Mouse (Mus musculus) cerebellum, adult 2 months (tissue): ENCODE measurements around the gene Acvr2b. TPM values are rescaled to one million over a fixed set of nuclear protein-coding genes. Genes with fewer than 3 reads are reported as not detected.
"Not testable (repeated sequence)": the region's sequence is repeated elsewhere in the genome, so short reads cannot be mapped to it uniquely, and the experiment has no call there.

Experiments
- DNase-seq, 2 experiments: peaks; one replicate each; pipeline ENCODE4 v3.0.0; 2021
- H3K27ac ChIP-seq: fragments of 200-500 bp; 2 replicates; pipeline ENCODE4 v1.5.1; 2012; ENCODE audit warnings: low read length, control low read depth, inconsistent platforms; ENCODE audit not compliant: insufficient read depth
- H3K27me3 ChIP-seq: fragments of 200-500 bp; 2 replicates; pipeline ENCODE4 v1.6.1; 2012; ENCODE audit warnings: inconsistent platforms, mild to moderate bottlenecking, low read length, moderate library complexity; ENCODE audit not compliant: control insufficient read depth, insufficient read depth
- H3K4me1 ChIP-seq: fragments of 200-500 bp; 2 replicates; pipeline ENCODE4 v1.6.1; 2011; ENCODE audit warnings: low read length; ENCODE audit not compliant: control insufficient read depth, insufficient read depth
- H3K4me3 ChIP-seq: fragments of 200-500 bp; replicated peaks from 2 replicates; pipeline ENCODE3; 2011; ENCODE audit warnings: mild to moderate bottlenecking, low read depth, low read length, control low read depth; ENCODE audit not compliant: insufficient read depth
- CTCF ChIP-seq: fragments of 200-500 bp; IDR thresholded peaks from 2 replicates; pipeline ENCODE4 v1.5.1; 2011; ENCODE audit warnings: low read depth, mild to moderate bottlenecking, control low read depth, low read length, moderate library complexity, borderline replicate concordance; ENCODE audit not compliant: insufficient read depth
- POLR2A ChIP-seq: fragments of 200-500 bp; IDR thresholded peaks from 2 replicates; pipeline ENCODE4 v1.6.1; 2011; ENCODE audit warnings: low read length, control low read depth, borderline replicate concordance; ENCODE audit not compliant: insufficient read depth
- WGBS: fragments of 180-500 bp; shearing (Covaris S2); methylation state at CpG from one replicate; pipeline ENCODE4 v1.1.7; 2018; 5-methylcytosine and 5-hydroxymethylcytosine counted together
- polyA plus RNA-seq: library from polyadenylated mRNA; depleted of rRNA; stranded (reverse); fragments of >200 nt; gene quantifications from 2 replicates; pipeline ENCODE4 v1.2.3, GENCODE M21; 2012

Acvr2b gene
- polyA plus RNA-seq, 1 experiment, result 4.5 TPM

- no peak overlapping the region for H3K4me3 ChIP-seq
- DNase-seq, result no peak
- no peak overlapping the region for H3K27ac ChIP-seq
- no peaks in the 10 kb centered on the region for H3K27me3 ChIP-seq
- no peaks in the 10 kb centered on the region for H3K4me1 ChIP-seq
- 94% methylated on average over 3 of the region's 3 CpGs for WGBS
- no peak for TF ChIP-seq CTCF
- TF ChIP-seq POLR2A, result no peak
Observed at GRCm38 (mm10) chr9:119368367-119368766, 33.6 kb upstream of the Acvr2b start.

- 86% methylated on average over 4 of the region's 4 CpGs for WGBS
- DNase-seq, H3K27ac ChIP-seq, H3K4me3 ChIP-seq, H3K4me1 ChIP-seq, H3K27me3 ChIP-seq: not testable (repeated sequence)
Observed at GRCm38 (mm10) chr9:119370770-119371169, 31.1 kb upstream of the Acvr2b start.

- no peak for TF ChIP-seq CTCF
- TF ChIP-seq POLR2A, result no peak
- WGBS, result 90% methylated on average over 4 of the region's 4 CpGs
- H3K4me1 ChIP-seq, result no peaks in the 10 kb centered on the region
Observed at GRCm38 (mm10) chr9:119371251-119371650, 30.7 kb upstream of the Acvr2b start.

GRCm38 (mm10) chr9:119375008-119375407 lies 26.9 kb upstream of the Acvr2b start:
- Histone ChIP-seq H3K27me3 (no peaks in the 10 kb centered on the region), H3K4me3 (no peak overlapping the region), H3K27ac (no peak overlapping the region), H3K4me1 (no peaks in the 10 kb centered on the region)
- TF ChIP-seq CTCF (no peak), POLR2A (no peak)
- WGBS, result 67% methylated on average over 3 of the region's 3 CpGs
- DNase-seq, result no peak

More at GRCm38 (mm10) chr9:119371251-119371650, 30.7 kb upstream of the Acvr2b start:
- Histone ChIP-seq H3K27me3 (no peaks in the 10 kb centered on the region), H3K4me3 (no peak overlapping the region), H3K27ac (no peak overlapping the region)
- DNase-seq, result no peak

- TF ChIP-seq POLR2A (no peak), CTCF (no peak)
- no peak overlapping the region for H3K4me3 ChIP-seq
- no peak for DNase-seq
- 71% methylated on average over 6 of the region's 6 CpGs for WGBS
- no peak overlapping the region for H3K27ac ChIP-seq
- H3K4me1 ChIP-seq, result no peaks in the 10 kb centered on the region
- no peaks in the 10 kb centered on the region for H3K27me3 ChIP-seq
Observed at GRCm38 (mm10) chr9:119375556-119375955, 26.4 kb upstream of the Acvr2b start.

GRCm38 (mm10) chr9:119378231-119378630 lies 23.7 kb upstream of the Acvr2b start:
- 86% methylated on average over 4 of the region's 4 CpGs for WGBS
- Histone ChIP-seq H3K27me3 (no peaks in the 10 kb centered on the region), H3K4me1 (no peaks in the 10 kb centered on the region), H3K4me3 (no peak overlapping the region), H3K27ac (no peak overlapping the region)
- no peak for DNase-seq
- TF ChIP-seq POLR2A (no peak), CTCF (no peak)

GRCm38 (mm10) chr9:119382603-119383002 lies 19.3 kb upstream of the Acvr2b start:
- Histone ChIP-seq H3K4me1 (no peaks in the 10 kb centered on the region), H3K27ac (no peak overlapping the region), H3K27me3 (no peaks in the 10 kb centered on the region), H3K4me3 (no peak overlapping the region)
- no peak for TF ChIP-seq POLR2A
- no peak for TF ChIP-seq CTCF
- WGBS, result 69% methylated on average over 6 of the region's 6 CpGs
- no peak for DNase-seq

- no peak for TF ChIP-seq POLR2A
- TF ChIP-seq CTCF, result no peak
- Histone ChIP-seq H3K27ac (no peak overlapping the region), H3K4me3 (no peak overlapping the region), H3K27me3 (no peaks in the 10 kb centered on the region), H3K4me1 (no peaks in the 10 kb centered on the region)
- 71% methylated on average over 5 of the region's 5 CpGs for WGBS
- DNase-seq, result no peak
Observed at GRCm38 (mm10) chr9:119388956-119389355, 13.0 kb upstream of the Acvr2b start.

GRCm38 (mm10) chr9:119390214-119390613 lies 11.7 kb upstream of the Acvr2b start:
- TF ChIP-seq POLR2A (no peak), CTCF (no peak)
- DNase-seq, result no peak
- no peaks in the 10 kb centered on the region for H3K27me3 ChIP-seq

More at GRCm38 (mm10) chr9:119390214-119390613, 11.7 kb upstream of the Acvr2b start:
- Histone ChIP-seq H3K4me1 (no peaks in the 10 kb centered on the region), H3K4me3 (no peak overlapping the region), H3K27ac (no peak overlapping the region)
- 100% methylated on average over 2 of the region's 2 CpGs for WGBS
